Mouse (Mus musculus): ENCODE measurements at regions not wholly inside any gene's neighbourhood (a gene's known extent, or its start where the extent isn't known, plus 50 kb on each side); places are given as distances from the start of the nearest gene placed in this dataset.

DNA sequence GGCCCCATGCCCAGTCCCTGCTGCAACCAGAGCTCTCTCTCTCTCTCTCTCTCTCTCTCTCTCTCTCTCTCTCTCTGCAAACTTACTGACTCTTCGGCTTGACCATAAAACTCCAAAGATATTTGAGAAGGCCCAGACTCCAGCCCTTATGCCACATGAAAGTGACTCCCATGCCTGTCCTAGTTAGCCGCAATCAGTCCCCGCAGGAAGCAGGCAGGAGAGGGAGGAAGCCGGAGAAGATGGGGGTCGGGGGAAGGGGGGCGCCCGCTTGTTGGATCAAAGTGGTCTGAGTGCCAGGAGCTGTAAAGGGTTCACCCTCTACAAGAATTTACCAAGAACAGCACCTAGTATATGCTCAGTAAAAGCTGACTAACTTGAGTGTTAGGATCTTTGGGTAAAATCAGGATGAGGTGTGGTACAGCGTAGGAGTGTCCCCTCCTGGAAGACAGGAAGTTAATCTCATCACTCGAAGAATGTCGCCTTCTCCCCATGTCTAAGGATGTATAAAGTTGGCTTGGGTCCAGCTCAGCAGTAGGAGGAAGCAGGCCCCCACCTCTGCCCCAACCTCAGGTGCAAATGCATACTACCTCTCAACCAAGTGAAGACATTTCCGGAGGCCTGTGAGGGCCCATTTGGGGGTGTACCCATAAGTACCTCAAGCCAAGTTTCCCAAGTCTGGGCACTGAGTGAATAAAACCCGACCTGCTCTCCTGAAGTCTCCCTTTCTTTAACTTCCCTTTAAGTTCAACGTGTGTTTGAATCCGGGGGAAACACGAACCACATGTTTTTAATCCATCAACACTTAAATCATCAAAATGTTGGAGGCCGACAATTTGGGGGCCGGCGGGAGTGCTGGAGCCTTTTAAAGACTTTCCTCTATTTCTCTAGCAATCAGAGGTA is 254.7 kb downstream of the Bcl11b start:
- TF ChIP-seq POLR2A (IDR thresholded peaks at IDR 0.05; ENCODE audit: low read depth, low read length) (no peak), CTCF (IDR thresholded peaks at IDR 0.05; ENCODE audit: extremely low read depth, insufficient read length, insufficient replicate concordance, low read depth, low read length) (no peak)

Measured in small intestine, adult 2 months (tissue).